Mouse (Mus musculus): ENCODE measurements around the gene Ttll1. TPM values are rescaled to one million over a fixed set of nuclear protein-coding genes. Genes with fewer than 3 reads are reported as not detected.

Gene Ttll1
- polyA plus RNA-seq, 1 experiment: 25.2 TPM

GRCm38 (mm10) chr15:83482645-83483224 is 28.0 kb downstream of the Ttll1 start:
- H3K27ac ChIP-seq (ENCODE audit: control insufficient read depth, insufficient read depth, low read depth, low read length): no peak overlapping the region

GRCm38 (mm10) chr15:83481236-83481780 is 29.4 kb downstream of the Ttll1 start:
- Histone ChIP-seq H3K4me3 (ENCODE audit: control insufficient read depth, low read depth, low read length) (no peak overlapping the region), H3K27ac (ENCODE audit: control insufficient read depth, insufficient read depth, low read depth, low read length) (no peak overlapping the region), H3K4me1 (ENCODE audit: control insufficient read depth, insufficient read depth, low read length) (no peaks in the 10 kb centered on the region), H3K27me3 (ENCODE audit: control insufficient read depth, insufficient read depth, low read length) (no peaks in the 10 kb centered on the region), H3K36me3 (ENCODE audit: control insufficient read depth, insufficient read depth, low read length) (no peaks in the 10 kb centered on the region)
- no peak for TF ChIP-seq POLR2A (IDR thresholded peaks at IDR 0.05; ENCODE audit: control insufficient read depth, low read depth, low read length)
- TF ChIP-seq CTCF (IDR thresholded peaks at IDR 0.05; ENCODE audit: control insufficient read depth, insufficient read depth, insufficient replicate concordance, low read depth, low read length): no peak

More at GRCm38 (mm10) chr15:83482645-83483224, 28.0 kb downstream of the Ttll1 start:
- Histone ChIP-seq H3K27me3 (ENCODE audit: control insufficient read depth, insufficient read depth, low read length) (no peaks in the 10 kb centered on the region), H3K4me3 (ENCODE audit: control insufficient read depth, low read depth, low read length) (no peak overlapping the region), H3K4me1 (ENCODE audit: control insufficient read depth, insufficient read depth, low read length) (no peaks in the 10 kb centered on the region), H3K36me3 (ENCODE audit: control insufficient read depth, insufficient read depth, low read length) (no peaks in the 10 kb centered on the region; the same call in 1 of the 2 replicates)
- TF ChIP-seq POLR2A (IDR thresholded peaks at IDR 0.05; ENCODE audit: control insufficient read depth, low read depth, low read length) (no peak), CTCF (IDR thresholded peaks at IDR 0.05; ENCODE audit: control insufficient read depth, insufficient read depth, insufficient replicate concordance, low read depth, low read length) (no peak)

GRCm38 (mm10) chr15:83479818-83480217 is 30.9 kb downstream of the Ttll1 start:
- H3K27ac ChIP-seq (ENCODE audit: control insufficient read depth, insufficient read depth, low read depth, low read length): no peak overlapping the region
- no peaks in the 10 kb centered on the region for H3K36me3 ChIP-seq (ENCODE audit: control insufficient read depth, insufficient read depth, low read length)
- no peaks in the 10 kb centered on the region for H3K27me3 ChIP-seq (ENCODE audit: control insufficient read depth, insufficient read depth, low read length)
- no peak for TF ChIP-seq POLR2A (IDR thresholded peaks at IDR 0.05; ENCODE audit: control insufficient read depth, low read depth, low read length)
- TF ChIP-seq CTCF (IDR thresholded peaks at IDR 0.05; ENCODE audit: control insufficient read depth, insufficient read depth, insufficient replicate concordance, low read depth, low read length): no peak
- 0 out of 2 replicates have a peak, but pooled peaks cover under 1% of the 10 kb centered on the region for H3K4me1 ChIP-seq (ENCODE audit: control insufficient read depth, insufficient read depth, low read length)
- H3K4me3 ChIP-seq (ENCODE audit: control insufficient read depth, low read depth, low read length): no peak overlapping the region

DNA sequence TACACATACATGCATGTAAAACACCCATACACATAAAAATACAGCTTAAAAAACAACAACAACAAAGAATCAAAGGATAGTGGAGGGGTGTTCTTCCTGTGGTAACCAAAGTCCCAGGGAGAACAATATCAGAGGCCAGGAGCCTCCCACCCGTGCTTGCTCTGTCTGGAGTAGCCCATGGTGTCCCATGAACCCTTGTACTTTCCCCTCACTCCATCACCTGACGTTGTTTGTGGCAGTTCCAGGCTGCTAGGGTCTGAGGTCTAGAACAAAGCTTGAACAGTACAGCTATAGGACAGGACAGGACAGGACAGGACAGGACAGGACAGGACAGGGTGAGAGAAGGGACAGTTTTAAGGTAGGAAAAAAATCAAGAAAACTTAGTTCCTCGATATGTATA is 32.6 kb downstream of the Ttll1 start:
- Histone ChIP-seq H3K4me1 (ENCODE audit: control insufficient read depth, insufficient read depth, low read length) (peaks cover 5% of the 10 kb centered on the region; the same call in 1 of the 2 replicates), H3K27me3 (ENCODE audit: control insufficient read depth, insufficient read depth, low read length) (no peaks in the 10 kb centered on the region), H3K27ac (ENCODE audit: control insufficient read depth, insufficient read depth, low read depth, low read length) (no peak overlapping the region), H3K4me3 (ENCODE audit: control insufficient read depth, low read depth, low read length) (no peak overlapping the region), H3K36me3 (ENCODE audit: control insufficient read depth, insufficient read depth, low read length) (no peaks in the 10 kb centered on the region)
- TF ChIP-seq POLR2A (IDR thresholded peaks at IDR 0.05; ENCODE audit: control insufficient read depth, low read depth, low read length): no peak

DNA sequence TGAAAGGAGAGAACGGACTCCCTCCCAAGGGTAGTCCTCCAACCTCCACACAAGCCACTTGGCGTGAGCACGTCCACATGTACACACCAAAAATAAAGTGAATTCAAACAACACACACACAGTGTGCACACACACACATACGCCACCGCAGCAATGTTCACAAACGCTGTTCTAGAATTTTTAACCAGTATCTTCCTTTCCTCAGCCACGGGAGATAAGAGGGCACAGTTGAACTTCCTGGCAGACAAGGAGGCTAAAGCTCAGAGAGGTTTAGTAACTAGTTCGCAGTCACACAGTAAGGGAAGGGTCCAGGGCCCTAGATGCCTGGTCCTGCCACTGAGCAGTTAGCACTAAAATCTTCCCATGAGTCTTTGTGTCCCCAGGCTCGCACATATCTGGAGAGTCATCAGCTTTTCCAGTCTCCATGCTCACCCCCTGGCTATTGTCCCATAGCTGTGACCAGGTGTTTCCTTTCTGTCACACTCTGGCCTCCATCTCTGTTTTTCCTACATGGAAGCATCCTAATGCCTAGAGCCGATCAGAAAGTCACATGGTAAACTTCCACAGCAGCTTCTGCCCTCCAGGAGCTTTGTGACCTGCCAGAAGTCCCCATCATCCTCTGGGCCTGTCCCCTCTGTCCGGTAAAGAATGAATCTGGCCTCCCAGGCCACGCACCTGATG is 34.0 kb downstream of the Ttll1 start:
- H3K4me1 ChIP-seq (ENCODE audit: control insufficient read depth, insufficient read depth, low read length): peaks cover 5% of the 10 kb centered on the region; the same call in 1 of the 2 replicates
- TF ChIP-seq CTCF (IDR thresholded peaks at IDR 0.05; ENCODE audit: control insufficient read depth, insufficient read depth, insufficient replicate concordance, low read depth, low read length): no peak
- no peak for TF ChIP-seq POLR2A (IDR thresholded peaks at IDR 0.05; ENCODE audit: control insufficient read depth, low read depth, low read length)
- no peaks in the 10 kb centered on the region for H3K27me3 ChIP-seq (ENCODE audit: control insufficient read depth, insufficient read depth, low read length)

GRCm38 (mm10) chr15:83474466-83474836 is 36.2 kb downstream of the Ttll1 start:
- Histone ChIP-seq H3K36me3 (ENCODE audit: control insufficient read depth, insufficient read depth, low read length) (no peaks in the 10 kb centered on the region; the same call in 1 of the 2 replicates), H3K27ac (ENCODE audit: control insufficient read depth, insufficient read depth, low read depth, low read length) (no peak overlapping the region), H3K4me3 (ENCODE audit: control insufficient read depth, low read depth, low read length) (no peak overlapping the region), H3K27me3 (ENCODE audit: control insufficient read depth, insufficient read depth, low read length) (no peaks in the 10 kb centered on the region), H3K4me1 (ENCODE audit: control insufficient read depth, insufficient read depth, low read length) (peaks cover 8% of the 10 kb centered on the region; the same call in 1 of the 2 replicates)
- TF ChIP-seq POLR2A (IDR thresholded peaks at IDR 0.05; ENCODE audit: control insufficient read depth, low read depth, low read length) (no peak), CTCF (IDR thresholded peaks at IDR 0.05; ENCODE audit: control insufficient read depth, insufficient read depth, insufficient replicate concordance, low read depth, low read length) (no peak)

More for the DNA sequence above, 34.0 kb downstream of the Ttll1 start:
- Histone ChIP-seq H3K4me3 (ENCODE audit: control insufficient read depth, low read depth, low read length) (no peak overlapping the region), H3K36me3 (ENCODE audit: control insufficient read depth, insufficient read depth, low read length) (no peaks in the 10 kb centered on the region), H3K27ac (ENCODE audit: control insufficient read depth, insufficient read depth, low read depth, low read length) (no peak overlapping the region)

GRCm38 (mm10) chr15:83473832-83474465 is 36.7 kb downstream of the Ttll1 start:
- H3K4me1 ChIP-seq (ENCODE audit: control insufficient read depth, insufficient read depth, low read length): peaks cover 8% of the 10 kb centered on the region; the same call in 1 of the 2 replicates
- H3K4me3 ChIP-seq (ENCODE audit: control insufficient read depth, low read depth, low read length): no peak overlapping the region
- H3K27ac ChIP-seq (ENCODE audit: control insufficient read depth, insufficient read depth, low read depth, low read length): no peak overlapping the region
- no peaks in the 10 kb centered on the region for H3K27me3 ChIP-seq (ENCODE audit: control insufficient read depth, insufficient read depth, low read length)
- no peak for TF ChIP-seq CTCF (IDR thresholded peaks at IDR 0.05; ENCODE audit: control insufficient read depth, insufficient read depth, insufficient replicate concordance, low read depth, low read length)
- no peak for TF ChIP-seq POLR2A (IDR thresholded peaks at IDR 0.05; ENCODE audit: control insufficient read depth, low read depth, low read length)
- H3K36me3 ChIP-seq (ENCODE audit: control insufficient read depth, insufficient read depth, low read length): no peaks in the 10 kb centered on the region; the same call in 1 of the 2 replicates
